Mouse (Mus musculus) MEL (cell line): ENCODE results near the gene 4933405L10Rik.

Experiments
- POLR2A ChIP-seq, 2 experiments: IDR thresholded peaks; 2 replicates each; pipeline ENCODE4 v1.6.1; 2011 to 2012; ENCODE audit warnings: low read length in 2 of 2, mild to moderate bottlenecking in 2 of 2, control low read depth in 1 of 2, improper control_type of control experiment in 1 of 2, low read depth in 1 of 2, moderate library complexity in 1 of 2; ENCODE audit not compliant: control insufficient read depth in 1 of 2, insufficient read depth in 1 of 2, poor library complexity in 1 of 2
- USF2 ChIP-seq, 2 experiments: IDR thresholded peaks; 2 replicates each; pipeline ENCODE4 v1.6.1; 2011 to 2012; ENCODE audit warnings: improper control_type of control experiment in 2 of 2, low read length in 2 of 2, borderline replicate concordance in 1 of 2, inconsistent platforms in 1 of 2, low read depth in 1 of 2, mild to moderate bottlenecking in 1 of 2; ENCODE audit not compliant: insufficient read depth in 1 of 2

DNA sequence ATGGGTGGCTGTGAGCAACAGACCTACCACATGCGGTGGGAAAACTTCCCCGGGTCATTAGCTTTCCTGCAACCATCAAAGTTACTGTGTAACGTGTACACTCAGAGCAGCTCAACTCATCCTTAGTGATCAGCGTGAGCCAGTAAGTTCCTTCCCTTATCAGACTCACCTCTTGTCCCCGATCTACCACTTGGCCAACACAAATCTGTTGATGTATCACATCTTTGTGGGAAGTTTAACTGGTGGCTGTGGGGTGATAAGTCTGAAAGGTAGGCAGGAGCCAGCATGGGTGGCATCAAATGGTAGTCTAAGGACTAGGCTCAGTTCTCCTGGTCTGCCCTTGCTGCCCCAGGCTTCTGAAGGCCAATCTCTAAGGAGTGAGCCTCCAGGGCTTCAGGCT lies 24.7 kb downstream of the 4933405L10Rik start:
- TF ChIP-seq POLR2A (IDR thresholded peaks at IDR 0.05; ENCODE audit: control insufficient read depth in 1 of 2, insufficient read depth in 1 of 2, low read depth in 1 of 2, low read length in 2 of 2, poor library complexity in 1 of 2) (no peak), USF2 (IDR thresholded peaks at IDR 0.05; ENCODE audit: borderline replicate concordance in 1 of 2, insufficient read depth in 1 of 2, low read depth in 1 of 2, low read length in 2 of 2) (no peak)
